Mouse (Mus musculus) cerebellum, adult 11 months (tissue): ENCODE data around the gene Cd7.
"Not testable (repeated sequence)": the region's sequence is repeated elsewhere in the genome, so short reads cannot be mapped to it uniquely, and the experiment has no call there.

Experiments
- DNase-seq: peaks from one replicate; pipeline ENCODE4 v3.0.0; 2022

The Cd7 gene

GRCm38 (mm10) chr11:121039302-121039701, at the start of gene Cd7:
Cd7 (minus strand) TSS chr11:121039418.
- no peak for DNase-seq

- no peak for DNase-seq
These were observed 49.8 kb upstream of the Cd7 start for GRCm38 (mm10) chr11:121088997-121089396.

- no peak for DNase-seq
These were observed 47.1 kb upstream of the Cd7 start for GRCm38 (mm10) chr11:121086296-121086695.

- DNase-seq, result no peak
These were observed 46.0 kb upstream of the Cd7 start for GRCm38 (mm10) chr11:121085181-121085580.

- no peak for DNase-seq
These were observed 43.8 kb upstream of the Cd7 start for GRCm38 (mm10) chr11:121082857-121083500.

- no peak for DNase-seq
These were observed 43.0 kb upstream of the Cd7 start for GRCm38 (mm10) chr11:121082250-121082649.

- DNase-seq, result no peak
These were observed 41.9 kb upstream of the Cd7 start, which contains the start of gene Sectm1a for GRCm38 (mm10) chr11:121081120-121081519. Sectm1a (minus strand) TSS chr11:121081220.

- no peak for DNase-seq
These were observed 41.1 kb upstream of the Cd7 start for GRCm38 (mm10) chr11:121080330-121080729.

- DNase-seq, result no peak
These were observed 36.4 kb upstream of the Cd7 start for GRCm38 (mm10) chr11:121075655-121076054.

- DNase-seq, result not testable (repeated sequence)
These were observed 30.4 kb upstream of the Cd7 start for GRCm38 (mm10) chr11:121069662-121070061.

- DNase-seq, result no peak
These were observed 28.7 kb upstream of the Cd7 start for GRCm38 (mm10) chr11:121067895-121068294.

GRCm38 (mm10) chr11:121064197-121064596, 25.0 kb upstream of the Cd7 start:
- DNase-seq, result no peak

- DNase-seq, result no peak
These were observed 24.2 kb upstream of the Cd7 start, which contains the start of gene Sectm1b for GRCm38 (mm10) chr11:121063379-121063778. Sectm1b (minus strand) TSS chr11:121063569.

GRCm38 (mm10) chr11:121061615-121062014, 22.4 kb upstream of the Cd7 start:
- no peak for DNase-seq

GRCm38 (mm10) chr11:121060401-121061067, 21.3 kb upstream of the Cd7 start:
- DNase-seq, result not testable (repeated sequence)

- no peak for DNase-seq
These were observed 20.3 kb upstream of the Cd7 start for GRCm38 (mm10) chr11:121059471-121059870.

- DNase-seq, result no peak
These were observed 19.7 kb upstream of the Cd7 start for GRCm38 (mm10) chr11:121058956-121059355.

GRCm38 (mm10) chr11:121058122-121058521, 18.9 kb upstream of the Cd7 start:
- DNase-seq, result no peak

GRCm38 (mm10) chr11:121056536-121057236, 17.5 kb upstream of the Cd7 start:
- DNase-seq, result no peak

- peak; percentile 69 for DNase-seq
These were observed 14.3 kb upstream of the Cd7 start for GRCm38 (mm10) chr11:121053536-121053935.

GRCm38 (mm10) chr11:121052387-121052786, 13.2 kb upstream of the Cd7 start:
- no peak for DNase-seq

- DNase-seq, result no peak
These were observed 12.6 kb upstream of the Cd7 start for GRCm38 (mm10) chr11:121051793-121052192.

- no peak for DNase-seq
These were observed 10.6 kb upstream of the Cd7 start for GRCm38 (mm10) chr11:121049840-121050239.
